Mouse (Mus musculus) adrenal gland, adult 8-10 months (tissue): ENCODE data around the gene Esrrg. TPM values are rescaled to one million over a fixed set of nuclear protein-coding genes. Genes with fewer than 3 reads are reported as not detected.

Experiments used
- DNase-seq: peaks from one replicate; pipeline ENCODE4 v3.0.0; 2022
- total RNA-seq, 4 experiments: library from RNA; stranded (reverse); gene quantifications; 2 replicates each; pipeline ENCODE4 v1.2.4; 2022

The Esrrg gene
- total RNA-seq, 4 experiments from 2014 or later, result 10.0 to 30.1 (median 15.7) TPM

DNA sequence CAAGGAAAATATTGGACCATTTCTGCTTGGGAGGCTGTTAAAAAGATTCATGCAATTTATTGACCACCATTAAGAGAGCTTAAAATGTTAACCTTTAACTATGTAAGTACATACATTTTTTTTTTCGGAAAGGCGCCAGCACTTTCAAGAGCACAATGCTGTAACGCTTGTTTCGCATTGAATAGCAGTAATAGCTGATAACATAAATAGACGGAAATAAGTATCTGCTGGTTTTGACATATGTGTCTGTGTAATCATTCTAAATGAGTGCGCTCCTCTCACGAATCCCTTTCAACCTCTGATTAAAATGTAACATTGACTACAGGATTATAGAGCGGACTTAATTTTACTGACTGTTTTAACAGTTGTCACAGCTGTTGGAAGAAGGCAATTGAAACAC lies 391.6 kb downstream of the Esrrg start:
- DNase-seq, result no peak

DNA sequence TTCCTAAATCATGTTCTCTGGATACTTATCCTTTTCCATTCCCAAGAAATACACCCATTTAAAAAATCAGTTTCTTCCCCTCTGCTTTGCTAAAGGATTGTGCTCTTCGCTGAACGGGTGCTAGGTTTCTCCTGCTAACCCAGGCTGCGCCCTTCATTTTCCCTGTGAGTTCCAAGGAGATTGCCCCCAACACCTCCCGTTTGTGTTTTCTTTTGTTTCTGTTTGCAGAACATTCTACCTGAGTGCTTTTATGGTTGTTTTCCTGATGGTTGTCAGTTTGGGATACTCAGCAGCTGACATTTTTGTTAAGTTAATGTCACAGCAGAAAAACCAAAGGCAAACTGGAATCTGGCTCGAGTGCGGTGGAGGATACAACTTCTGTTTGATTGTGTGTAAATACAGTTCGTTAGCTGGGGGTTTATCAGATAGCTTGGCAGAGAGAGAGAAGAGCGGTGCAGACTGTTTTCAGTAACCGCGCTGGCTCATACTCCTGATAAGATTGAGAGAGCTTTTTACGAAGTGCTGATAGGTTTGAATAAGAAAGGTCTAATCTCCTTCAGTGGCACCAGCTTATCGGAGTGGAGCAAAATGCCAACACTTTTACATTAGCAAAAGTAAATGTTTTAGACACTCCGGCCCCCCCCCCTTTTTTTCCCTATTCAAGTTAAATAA lies 398.4 kb downstream of the Esrrg start:
- DNase-seq, result no peak

DNA sequence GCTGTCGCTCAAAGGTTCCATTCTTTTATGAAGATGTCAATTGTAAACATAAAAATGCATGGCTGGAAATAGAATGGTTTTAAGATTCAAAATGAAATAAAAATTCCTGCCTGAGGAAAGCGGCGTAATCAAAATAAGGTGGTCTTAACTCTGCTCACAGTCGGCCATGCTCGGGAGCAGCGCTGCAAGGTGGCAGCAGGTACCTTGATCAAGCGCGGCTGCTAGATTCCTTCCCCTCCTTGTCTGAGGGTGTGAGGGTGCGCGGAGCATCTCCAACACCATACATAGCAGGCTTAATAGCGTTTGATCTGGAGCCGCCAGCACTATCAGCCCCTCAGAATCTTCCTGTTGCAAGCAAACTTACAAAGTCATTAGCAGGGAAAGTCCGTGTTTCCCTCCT lies 399.9 kb downstream of the Esrrg start:
- DNase-seq, result no peak

- DNase-seq, result no peak
Measured at GRCm38 (mm10) chr1:188009868-188010267, 401.3 kb downstream of the Esrrg start.

- no peak for DNase-seq
Measured at GRCm38 (mm10) chr1:188010860-188011259, 402.3 kb downstream of the Esrrg start.

- no peak for DNase-seq
Measured at GRCm38 (mm10) chr1:188014411-188014810, 405.8 kb downstream of the Esrrg start.

GRCm38 (mm10) chr1:188017956-188018862 lies 409.6 kb downstream of the Esrrg start:
- DNase-seq, result peak; percentile 4

DNA sequence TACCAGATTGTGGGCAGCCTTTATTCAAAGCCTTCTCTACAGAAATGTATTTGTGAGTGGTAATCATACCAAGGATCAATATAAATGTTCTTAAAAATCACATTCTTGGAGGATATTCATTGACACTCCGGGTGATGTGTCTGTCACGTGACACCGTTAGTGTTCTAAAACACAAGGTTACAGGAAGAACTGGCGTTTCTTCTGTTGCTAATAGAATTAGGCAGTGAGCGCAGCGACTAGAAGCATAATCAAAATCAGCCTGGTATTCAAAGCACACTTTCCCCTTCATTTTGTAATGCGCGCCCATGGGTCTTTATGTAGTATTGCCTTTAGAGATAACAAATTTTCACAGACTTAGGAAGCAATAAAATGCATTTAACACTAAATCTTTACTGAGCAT lies 420.6 kb downstream of the Esrrg start:
- DNase-seq, result no peak

- DNase-seq, result no peak
Measured at GRCm38 (mm10) chr1:188030116-188030515, 421.5 kb downstream of the Esrrg start.

- no peak for DNase-seq
Measured at GRCm38 (mm10) chr1:188031276-188031675, 422.7 kb downstream of the Esrrg start.

DNA sequence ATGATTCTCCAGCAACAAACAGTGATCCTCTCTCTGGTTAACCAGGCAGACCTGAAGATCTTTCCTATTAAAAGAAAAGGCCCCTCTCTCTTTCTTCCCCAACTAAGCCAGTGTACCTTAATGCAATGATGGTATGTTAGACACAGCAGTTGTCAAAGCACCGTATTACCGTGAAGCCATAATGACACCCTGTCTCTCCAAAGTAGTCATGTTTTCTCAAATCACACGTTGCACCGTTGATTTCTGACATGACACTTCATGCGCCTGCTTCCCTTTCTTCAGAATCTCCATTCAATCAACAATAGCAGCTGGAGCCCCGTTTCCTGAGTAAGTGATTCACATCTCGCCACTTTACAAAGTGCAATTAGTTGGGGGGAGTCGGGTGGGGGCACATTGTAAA lies 427.4 kb downstream of the Esrrg start:
- DNase-seq, result no peak

DNA sequence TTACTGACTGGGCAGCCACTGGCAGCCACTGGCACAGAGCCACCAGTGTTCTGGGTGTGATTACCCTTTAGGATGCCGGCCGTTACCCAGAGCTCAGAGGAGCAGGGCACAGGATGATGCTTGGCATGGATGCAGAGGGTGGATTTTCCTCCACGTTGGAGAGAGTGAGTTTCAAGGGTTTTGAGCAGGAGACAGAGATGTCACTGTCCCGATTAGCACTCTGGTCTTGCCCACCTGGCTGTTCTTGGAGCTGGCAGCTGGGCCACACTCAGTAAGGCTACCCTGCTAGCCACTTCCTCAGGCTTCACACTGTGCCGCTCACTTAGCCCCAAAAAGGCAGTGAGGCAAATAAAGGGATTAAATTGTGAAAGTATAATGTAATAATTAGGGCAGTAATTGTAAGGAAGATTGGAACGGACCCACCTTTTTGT lies 438.1 kb downstream of the Esrrg start:
- no peak for DNase-seq

DNA sequence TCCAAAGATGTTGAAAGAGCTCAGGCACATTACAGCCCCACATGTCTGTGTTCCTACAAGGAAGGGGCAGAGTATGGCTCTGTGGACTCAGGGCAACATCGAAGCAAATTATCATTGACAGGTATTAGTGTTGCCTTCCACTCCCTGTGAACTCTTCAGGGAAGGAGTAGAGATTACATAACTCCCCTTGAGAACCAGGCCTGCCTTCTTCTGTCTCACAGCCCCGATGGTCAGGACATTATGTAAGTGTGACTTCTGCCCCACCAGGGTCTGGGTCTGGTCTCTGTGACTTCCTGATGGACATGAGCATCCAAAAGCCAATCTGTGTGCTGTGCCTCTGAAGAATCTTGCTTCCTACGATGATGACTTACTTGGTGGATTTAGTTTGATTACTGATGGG lies 438.6 kb downstream of the Esrrg start:
- no peak for DNase-seq

DNA sequence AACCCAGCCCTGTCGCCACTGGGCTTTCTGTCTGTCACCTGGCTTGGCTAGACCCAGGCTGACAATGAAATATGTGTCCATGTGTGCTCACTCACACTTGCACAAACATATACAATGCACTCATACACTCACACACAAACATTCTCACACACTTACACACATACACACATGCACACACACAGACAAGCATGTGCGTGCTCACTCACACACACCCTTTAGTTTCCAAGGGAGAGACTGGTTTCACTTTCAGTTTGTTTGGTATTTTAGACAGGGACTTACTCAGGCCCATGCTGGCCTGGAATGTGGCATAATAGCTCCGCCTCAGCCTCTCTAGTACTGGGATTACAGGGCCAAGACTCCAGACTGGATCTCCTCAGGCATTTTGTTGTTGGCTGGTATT lies 447.3 kb downstream of the Esrrg start:
- DNase-seq, result peak; percentile 30

- DNase-seq, result no peak
Measured at GRCm38 (mm10) chr1:188057892-188058291, 449.3 kb downstream of the Esrrg start.

GRCm38 (mm10) chr1:188059006-188059405 lies 450.4 kb downstream of the Esrrg start:
- no peak for DNase-seq

GRCm38 (mm10) chr1:188060493-188060892 lies 451.9 kb downstream of the Esrrg start:
- no peak for DNase-seq

DNA sequence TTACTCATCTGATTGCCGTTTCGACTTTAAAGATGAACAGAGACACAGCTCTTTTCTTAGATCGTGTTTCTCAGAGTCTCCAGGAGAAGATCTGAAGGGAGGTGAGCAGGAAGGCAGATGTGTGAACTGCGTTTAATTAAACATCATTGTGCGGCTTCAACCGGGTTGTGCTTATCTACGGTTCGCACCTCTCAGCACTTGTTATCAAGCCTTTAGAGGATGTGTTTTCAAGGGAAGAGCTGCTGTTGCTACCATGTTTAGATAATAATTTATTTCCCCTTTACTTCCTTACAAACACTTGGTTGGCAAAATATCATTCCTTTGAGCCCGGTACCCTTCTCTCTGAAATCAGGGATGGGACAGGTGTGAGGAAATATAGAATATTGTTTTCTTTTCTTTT lies 460.2 kb downstream of the Esrrg start:
- DNase-seq, result no peak

GRCm38 (mm10) chr1:188069849-188070248 lies 461.3 kb downstream of the Esrrg start:
- DNase-seq, result no peak

DNA sequence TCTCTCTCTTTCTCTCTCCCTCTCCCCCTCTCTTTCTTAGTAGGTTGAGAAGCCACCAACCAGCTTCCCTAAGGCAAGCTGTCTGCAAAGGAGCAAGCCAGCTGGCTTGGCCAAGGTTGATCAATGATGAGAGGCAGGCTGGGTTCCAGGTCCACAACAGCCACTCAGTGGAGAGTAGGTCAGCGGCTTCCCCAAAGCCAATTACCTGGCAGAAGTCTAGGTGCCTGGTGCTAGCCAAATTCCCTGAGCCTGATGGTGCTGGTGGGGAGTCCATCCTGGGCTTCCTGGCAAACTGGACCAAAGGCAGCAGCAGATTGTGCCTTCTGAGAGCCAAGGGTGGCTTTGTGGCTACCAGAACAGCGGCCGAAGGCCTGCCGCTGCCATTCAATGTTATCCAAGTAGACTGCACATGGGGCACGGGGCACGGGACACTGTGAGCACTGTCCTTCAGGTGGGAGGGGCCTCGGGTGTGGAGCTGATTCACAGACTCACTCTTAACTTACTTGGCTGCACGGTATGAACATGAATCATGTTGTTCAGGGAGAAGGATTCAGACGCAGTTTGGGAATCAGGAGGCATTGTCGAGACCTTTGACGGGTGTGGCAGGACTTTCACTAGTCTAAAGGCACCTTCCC lies 469.1 kb downstream of the Esrrg start:
- peak; percentile 69 for DNase-seq

DNA sequence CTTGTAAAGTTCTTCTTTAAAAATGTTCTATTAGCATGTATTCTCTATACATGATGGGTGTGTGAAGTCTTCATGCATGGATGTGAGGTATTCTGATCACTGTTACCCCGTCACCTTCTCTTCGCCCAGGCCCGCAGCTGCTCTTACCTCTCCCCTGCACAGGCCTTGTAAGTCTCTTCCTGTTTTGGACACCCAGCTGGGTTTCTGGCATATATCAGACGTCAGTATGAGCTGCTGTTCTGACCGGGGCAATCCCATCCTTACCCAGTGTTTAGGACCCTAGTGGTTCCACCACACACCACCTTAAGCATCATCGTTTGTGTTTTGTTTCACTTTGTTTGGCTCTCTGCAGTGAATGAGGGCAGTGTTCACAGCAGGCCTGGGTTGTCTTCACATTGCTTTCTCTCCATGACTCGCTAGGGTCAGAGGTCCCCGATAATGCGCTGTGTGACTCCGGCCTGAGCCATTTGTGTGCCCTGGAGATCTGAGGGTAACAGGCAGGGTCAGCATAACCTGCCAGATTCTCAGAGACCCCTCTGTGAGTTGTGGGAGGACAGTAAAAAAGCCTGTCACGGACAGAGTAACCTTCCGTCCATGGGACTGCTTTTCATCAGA lies 471.8 kb downstream of the Esrrg start:
- no peak for DNase-seq

- DNase-seq, result peak; percentile 71
Measured at GRCm38 (mm10) chr1:188082665-188083640, 474.4 kb downstream of the Esrrg start.
